Mouse (Mus musculus) ES-E14 (cell line): ENCODE data around the gene Ebf1.

ENCODE experiments used
- CHD2 ChIP-seq: IDR thresholded peaks from 2 replicates; pipeline ENCODE4 v1.6.1; 2014; ENCODE audit warnings: mild to moderate bottlenecking, low read depth, low read length, inconsistent platforms
- HCFC1 ChIP-seq: IDR thresholded peaks from 2 replicates; pipeline ENCODE4 v1.6.1; 2012; ENCODE audit warnings: low read length, inconsistent platforms, borderline replicate concordance; ENCODE audit not compliant: insufficient read depth
- MAFK ChIP-seq: IDR thresholded peaks from 2 replicates; pipeline ENCODE4 v1.6.1; 2014; ENCODE audit warnings: mild to moderate bottlenecking, low read depth, low read length, inconsistent platforms; ENCODE audit not compliant: insufficient read depth
- ZC3H11A ChIP-seq: IDR thresholded peaks from 2 replicates; pipeline ENCODE4 v1.6.1; 2012; ENCODE audit warnings: low read depth, mild to moderate bottlenecking, inconsistent platforms, low read length, borderline replicate concordance

GRCm38 (mm10) chr11:44975151-44975550 lies 358.0 kb downstream of the Ebf1 start:
- TF ChIP-seq MAFK: no peak
- TF ChIP-seq ZC3H11A: no peak
- TF ChIP-seq HCFC1: no peak
- no peak for TF ChIP-seq CHD2
